Mouse (Mus musculus) liver, embryonic 16.5 days (tissue): ENCODE results near the gene Smyd3. TPM values are rescaled to one million over a fixed set of nuclear protein-coding genes. Genes with fewer than 3 reads are reported as not detected.

Source experiments
- ATAC-seq: fragments of 200-750 bp; cut with Nextera tagmentation; 2 replicates; pipeline ENCODE4 v1.8.0; 2017; ENCODE audit warnings: low read depth, mild to moderate bottlenecking, moderate number of reproducible peaks, moderate library complexity
- H3K27ac ChIP-seq: fragments of 300-500 bp; sonication (generic); 2 replicates; pipeline ENCODE4 v1.5.1; 2014; ENCODE audit warnings: mild to moderate bottlenecking, low read length
- H3K27me3 ChIP-seq: fragments of 300-500 bp; sonication (generic); 2 replicates; pipeline ENCODE4 v1.6.1; 2014; ENCODE audit warnings: low read depth, low read length, mixed read lengths; ENCODE audit not compliant: control insufficient read depth, insufficient read depth
- H3K36me3 ChIP-seq: fragments of 300-500 bp; sonication (generic); 2 replicates; pipeline ENCODE4 v1.6.1; 2014; ENCODE audit warnings: mild to moderate bottlenecking; ENCODE audit not compliant: control insufficient read depth, insufficient read depth
- H3K4me1 ChIP-seq: fragments of 300-500 bp; sonication (generic); 2 replicates; pipeline ENCODE4 v1.6.1; 2014; ENCODE audit warnings: low read depth, low read length, mixed read lengths; ENCODE audit not compliant: control insufficient read depth
- H3K4me2 ChIP-seq: fragments of 300-500 bp; sonication (generic); 2 replicates; pipeline ENCODE4 v1.6.1; 2014; ENCODE audit warnings: low read depth, low read length, mixed read lengths
- H3K4me3 ChIP-seq: fragments of 300-500 bp; sonication (generic); 2 replicates; pipeline ENCODE4 v1.5.1; 2014; ENCODE audit warnings: low read depth, mild to moderate bottlenecking, low read length
- H3K9ac ChIP-seq: fragments of 300-500 bp; sonication (generic); 2 replicates; pipeline ENCODE4 v1.6.1; 2014; ENCODE audit warnings: low read depth, low read length
- H3K9me3 ChIP-seq: fragments of 300-500 bp; sonication (generic); replicated peaks from 2 replicates; pipeline ENCODE4 v1.6.1; 2016; ENCODE audit warnings: low read length; ENCODE audit not compliant: control insufficient read depth
- WGBS: fragments of 180-500 bp; shearing (Covaris S2); extraction: QIAGEN DNeasy Blood & Tissue Kit; methylation state at CpG from one replicate; pipeline ENCODE4 v1.1.7; 2014; ENCODE audit not compliant: insufficient replicate concordance; 5-methylcytosine and 5-hydroxymethylcytosine counted together
- polyA plus RNA-seq: library from polyadenylated mRNA; unstranded; fragments of >200 nt; fragmentation: Nextera tagmentation; extraction: Ambion mirVana; gene quantifications from 2 replicates; pipeline ENCODE4 v1.2.1, GENCODE M21; 2015

Gene Smyd3
- polyA plus RNA-seq, 1 experiment from 2014 or later = 6.4 TPM

DNA sequence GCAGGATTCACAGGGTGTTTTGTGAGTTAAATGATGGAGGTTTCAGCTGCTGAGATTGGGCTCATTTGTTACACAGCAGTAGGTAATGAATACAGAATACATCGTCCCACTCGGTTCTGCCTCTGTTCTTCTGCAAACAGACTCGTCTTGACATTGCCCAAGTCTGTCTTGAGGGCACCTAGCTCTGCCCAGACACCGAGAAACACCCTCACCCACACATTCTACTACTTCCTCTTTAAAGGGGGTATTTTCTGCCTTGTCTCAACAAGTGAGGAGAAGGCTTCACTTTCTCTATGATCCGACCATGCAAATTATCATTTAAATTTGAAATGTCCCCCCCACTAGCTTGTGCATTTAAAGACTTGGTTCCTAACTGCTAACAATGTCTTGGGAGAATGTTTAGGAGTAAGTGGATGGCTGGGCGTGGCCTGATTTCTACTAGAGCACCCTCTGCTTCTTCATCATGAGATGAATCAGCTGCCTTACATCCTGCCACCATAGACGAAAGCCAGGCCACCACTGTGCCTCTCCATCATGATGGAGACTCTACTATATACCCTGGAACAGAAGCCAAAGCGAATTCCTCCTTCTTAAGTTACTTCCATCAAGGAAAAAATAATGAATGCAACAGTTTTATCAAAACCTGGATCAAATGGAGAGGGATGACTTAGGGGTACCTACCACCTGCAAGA is 593.2 kb downstream of the Smyd3 start:
- H3K9me3 ChIP-seq = no peaks in the 10 kb centered on the region
- ATAC-seq = no peak
- no peaks in the 10 kb centered on the region for H3K36me3 ChIP-seq
- no peaks in the 10 kb centered on the region for H3K27me3 ChIP-seq
- H3K9ac ChIP-seq = no peak overlapping the region
- no peaks in the 10 kb centered on the region for H3K4me1 ChIP-seq
- no peak overlapping the region for H3K4me2 ChIP-seq
- WGBS = 48% methylated on average over 8 of the region's 8 CpGs
- no peak overlapping the region for H3K27ac ChIP-seq
- no peak overlapping the region for H3K4me3 ChIP-seq

DNA sequence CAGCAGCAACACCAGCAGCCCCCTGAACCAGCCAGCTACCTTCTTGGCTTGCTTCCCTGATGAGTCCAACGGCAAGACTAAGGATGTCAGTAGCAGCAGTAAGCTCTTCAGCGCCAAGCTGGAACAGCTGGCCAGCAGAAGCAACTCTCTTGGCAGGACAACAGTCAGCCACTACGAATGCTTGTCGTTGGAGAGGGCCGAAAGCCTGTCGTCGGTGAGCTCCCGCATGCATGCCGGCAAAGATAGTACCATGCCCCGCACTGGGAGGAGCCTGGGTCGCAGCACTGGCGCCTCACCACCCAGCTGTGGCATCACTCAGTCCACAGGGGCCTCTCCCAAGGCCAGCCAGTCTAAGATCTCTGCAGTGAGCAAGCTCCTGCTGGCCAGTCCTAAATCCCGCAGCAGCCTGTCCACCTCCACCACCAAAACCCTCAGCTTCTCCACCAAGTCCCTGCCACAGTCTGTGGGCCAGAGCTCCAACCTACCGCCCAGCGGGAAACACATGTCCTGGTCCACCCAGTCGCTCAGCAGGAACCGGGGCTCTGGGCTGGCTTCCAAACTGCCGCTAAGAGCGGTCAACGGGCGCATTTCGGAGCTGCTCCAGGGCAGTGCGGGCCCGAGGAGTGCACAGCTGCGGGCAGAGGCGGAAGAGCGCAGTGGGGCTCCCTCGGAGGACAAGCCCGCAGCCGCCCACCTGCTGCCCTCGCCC is 600.5 kb downstream of the Smyd3 start:
- Histone ChIP-seq H3K27ac (no peak overlapping the region), H3K4me2 (no peak overlapping the region), H3K9me3 (no peaks in the 10 kb centered on the region), H3K9ac (no peak overlapping the region), H3K4me1 (no peaks in the 10 kb centered on the region), H3K4me3 (no peak overlapping the region), H3K27me3 (peaks cover 5% of the 10 kb centered on the region; the same call in 1 of the 2 replicates), H3K36me3 (no peaks in the 10 kb centered on the region)
- no peak for ATAC-seq
- WGBS = 64% methylated on average over 31 of the region's 31 CpGs

DNA sequence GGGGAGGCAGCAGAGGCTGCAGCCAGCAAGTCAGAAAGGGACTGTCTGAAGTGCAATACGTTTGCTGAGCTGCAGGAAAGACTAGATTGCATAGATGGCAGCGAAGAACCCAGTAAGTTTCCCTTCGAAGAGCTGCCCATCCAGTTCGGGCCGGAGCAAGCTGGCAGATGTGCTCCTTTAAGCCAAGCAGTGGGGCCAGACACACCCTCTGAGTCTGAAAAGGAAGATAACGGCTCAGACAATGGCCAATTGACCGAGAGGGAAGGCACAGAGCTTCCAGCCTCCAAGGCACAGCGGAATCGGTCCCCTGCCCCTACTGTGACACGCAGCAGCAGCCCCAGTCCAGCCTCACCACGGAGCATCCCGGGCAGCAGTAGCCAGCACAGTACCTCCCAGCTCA is 602.8 kb downstream of the Smyd3 start:
- H3K9ac ChIP-seq = no peak overlapping the region
- H3K36me3 ChIP-seq = no peaks in the 10 kb centered on the region
- no peaks in the 10 kb centered on the region for H3K9me3 ChIP-seq
- H3K4me2 ChIP-seq = no peak overlapping the region
- no peaks in the 10 kb centered on the region for H3K4me1 ChIP-seq
- WGBS = 68% methylated on average over 12 of the region's 12 CpGs
- no peak overlapping the region for H3K27ac ChIP-seq
- no peak overlapping the region for H3K4me3 ChIP-seq
- peaks cover 5% of the 10 kb centered on the region; the same call in 1 of the 2 replicates for H3K27me3 ChIP-seq
- ATAC-seq = no peak

DNA sequence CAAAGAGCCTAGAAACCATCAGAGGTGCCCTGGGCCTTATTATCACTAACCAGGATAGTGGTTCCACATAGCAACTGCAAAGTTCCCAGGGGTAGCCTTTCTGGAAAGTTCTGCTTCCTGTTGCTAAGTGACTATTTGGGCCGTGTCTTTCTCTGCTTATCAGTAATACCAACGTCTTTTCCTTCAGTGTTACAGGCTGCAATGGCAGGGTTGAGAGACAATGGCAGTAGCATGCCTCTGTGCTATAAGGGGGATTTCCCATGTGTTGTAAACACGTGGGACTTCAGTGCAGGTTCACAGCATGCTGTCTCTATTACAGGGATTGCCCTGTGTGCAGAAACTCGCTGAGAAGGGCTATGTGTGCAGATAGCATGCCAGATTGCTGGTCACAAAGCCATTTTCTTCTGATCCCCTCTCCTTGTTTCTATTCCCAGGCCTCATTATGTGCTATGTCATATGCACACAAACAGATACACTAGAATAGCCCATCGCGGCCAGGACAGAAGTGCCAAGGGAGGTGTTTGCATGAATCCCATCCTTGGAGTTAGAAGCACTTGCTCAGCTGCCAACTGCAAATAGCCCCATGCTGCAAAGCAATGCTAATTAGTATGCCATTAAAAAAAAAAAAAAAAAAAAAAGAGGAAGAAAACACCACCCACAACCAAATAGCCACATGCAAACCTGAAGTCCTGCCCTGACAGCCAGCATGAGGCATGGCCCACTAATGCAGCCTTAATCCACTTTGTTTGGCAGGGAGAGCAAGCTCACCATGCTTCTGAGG is 604.7 kb downstream of the Smyd3 start:
- no peak overlapping the region for H3K9ac ChIP-seq

DNA sequence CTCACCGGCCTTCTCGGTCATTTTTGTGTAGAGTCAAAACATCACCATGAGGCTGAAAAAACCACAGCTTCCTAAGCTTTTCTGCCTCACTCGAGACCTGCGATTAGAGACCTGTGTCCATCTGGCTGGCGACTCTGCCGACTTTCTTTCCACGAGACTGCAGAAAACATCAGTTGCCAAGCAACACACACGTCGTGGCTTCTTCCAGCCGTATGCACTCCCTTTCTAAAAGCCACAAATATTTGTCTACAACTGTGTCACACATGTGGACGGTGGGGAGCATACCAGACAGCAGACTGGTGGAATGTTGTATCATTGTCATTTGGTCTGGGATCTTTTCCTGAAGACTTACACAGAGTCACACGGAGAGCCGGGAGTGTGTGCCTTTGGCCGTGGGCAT is 606.9 kb downstream of the Smyd3 start:
- H3K27ac ChIP-seq = no peak overlapping the region
- no peak overlapping the region for H3K9ac ChIP-seq
- WGBS = 35% methylated on average over 14 of the region's 14 CpGs
- H3K36me3 ChIP-seq = no peaks in the 10 kb centered on the region
- no peaks in the 10 kb centered on the region for H3K4me1 ChIP-seq
- ATAC-seq = no peak
- H3K27me3 ChIP-seq = no peaks in the 10 kb centered on the region
- no peak overlapping the region for H3K4me3 ChIP-seq
- H3K9me3 ChIP-seq = no peaks in the 10 kb centered on the region
- no peak overlapping the region for H3K4me2 ChIP-seq

More for the DNA sequence above, 604.7 kb downstream of the Smyd3 start:
- Histone ChIP-seq H3K27me3 (peaks cover 5% of the 10 kb centered on the region; the same call in 1 of the 2 replicates), H3K4me3 (no peak overlapping the region), H3K9me3 (no peaks in the 10 kb centered on the region), H3K27ac (no peak overlapping the region), H3K4me2 (no peak overlapping the region), H3K36me3 (no peaks in the 10 kb centered on the region), H3K4me1 (no peaks in the 10 kb centered on the region)
- 38% methylated on average over 6 of the region's 6 CpGs for WGBS
- ATAC-seq = no peak

Other genes with a start within 250 kb of the Smyd3 start
- gene Tfb2m, start 28.2 kb upstream of the Smyd3 start, polyA plus RNA-seq = 7.7 and 10.0 TPM in 2 replicates
- 11.6 and 11.8 TPM in 2 replicates for gene Cnst, start 28.3 kb upstream of the Smyd3 start, polyA plus RNA-seq
- 9.4 and 10.0 TPM in 2 replicates for gene Sccpdh, start 150.2 kb upstream of the Smyd3 start, polyA plus RNA-seq
- gene Kif28, start 227.2 kb upstream of the Smyd3 start, polyA plus RNA-seq = not detected in 2 replicates